Mouse (Mus musculus) bone marrow macrophage, adult 2 months (primary cell): ENCODE results near the gene Tbpl2.

ENCODE experiments used
- CTCF ChIP-seq: IDR thresholded peaks from 2 replicates; pipeline ENCODE4 v1.5.1; 2012; ENCODE audit warnings: low read depth, mild to moderate bottlenecking, low read length, moderate library complexity
- POLR2A ChIP-seq: IDR thresholded peaks from 2 replicates; pipeline ENCODE4 v1.6.1; 2012; ENCODE audit warnings: mild to moderate bottlenecking, low read depth, low read length, borderline replicate concordance

DNA sequence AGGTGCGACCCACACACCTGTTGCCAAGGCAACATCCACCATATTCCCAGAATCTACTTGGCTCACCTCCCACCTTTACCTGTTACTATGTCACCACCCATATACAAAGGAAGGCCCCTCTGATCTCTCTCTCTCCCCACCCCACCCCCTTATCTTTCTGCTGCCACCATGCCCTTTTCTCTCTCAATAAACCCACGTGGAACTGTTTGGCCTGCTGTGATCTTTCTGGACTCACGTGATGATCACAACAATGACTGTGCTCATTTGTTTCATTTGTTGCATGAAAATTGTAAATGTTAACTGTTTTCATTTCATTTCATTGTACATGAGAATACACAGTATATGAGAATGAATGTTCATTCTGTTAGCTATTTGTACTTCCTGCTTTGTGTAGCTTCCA is 45.9 kb downstream of the Tbpl2 start:
- TF ChIP-seq CTCF: no peak
- no peak for TF ChIP-seq POLR2A
